Mouse (Mus musculus) midbrain, embryonic 14.5 days (tissue): ENCODE data around the gene Vmn1r198. TPM values are rescaled to one million over a fixed set of nuclear protein-coding genes. Genes with fewer than 3 reads are reported as not detected.
"Not testable (repeated sequence)": the region's sequence is repeated elsewhere in the genome, so short reads cannot be mapped to it uniquely, and the experiment has no call there.

Experiments used
- ATAC-seq: fragments of 200-750 bp; cut with Nextera tagmentation; 2 replicates; pipeline ENCODE4 v1.8.0; 2017; ENCODE audit warnings: moderate number of reproducible peaks, moderate library complexity; ENCODE audit not compliant: low FRiP score, low TSS enrichment
- DNase-seq: peaks from one replicate; pipeline ENCODE4 v3.0.0-alpha.2; 2015
- H3K27ac ChIP-seq: fragments of 300-500 bp; sonication (generic); replicated peaks from 2 replicates; pipeline ENCODE4 v1.5.1; 2014; ENCODE audit warnings: mild to moderate bottlenecking, low read depth, low read length, moderate library complexity
- H3K27me3 ChIP-seq: fragments of 300-500 bp; sonication (generic); 2 replicates; pipeline ENCODE4 v1.6.1; 2014; ENCODE audit warnings: low read length, control low read depth, mixed read lengths; ENCODE audit not compliant: control insufficient read depth, insufficient read depth
- H3K36me3 ChIP-seq: fragments of 300-500 bp; sonication (generic); 2 replicates; pipeline ENCODE4 v1.6.1; 2014; ENCODE audit warnings: low read length, control low read depth; ENCODE audit not compliant: control insufficient read depth, insufficient read depth
- H3K4me1 ChIP-seq: fragments of 300-500 bp; sonication (generic); 2 replicates; pipeline ENCODE4 v1.6.1; 2014; ENCODE audit warnings: mild to moderate bottlenecking, antibody characterized with exemption, low read length, control low read depth; ENCODE audit not compliant: control insufficient read depth, insufficient read depth
- H3K4me2 ChIP-seq: fragments of 300-500 bp; sonication (generic); 2 replicates; pipeline ENCODE4 v1.6.1; 2014; ENCODE audit warnings: mild to moderate bottlenecking, low read length, moderate library complexity
- H3K4me3 ChIP-seq: fragments of 300-500 bp; sonication (generic); replicated peaks from 2 replicates; pipeline ENCODE4 v1.5.1; 2014; ENCODE audit warnings: low read depth, low read length
- H3K9ac ChIP-seq: fragments of 300-500 bp; sonication (generic); replicated peaks from 2 replicates; pipeline ENCODE4 v1.6.1; 2014; ENCODE audit warnings: mild to moderate bottlenecking, low read length, moderate library complexity
- H3K9me3 ChIP-seq: fragments of 300-500 bp; sonication (generic); 2 replicates; pipeline ENCODE4 v1.6.1; 2016; ENCODE audit warnings: low read length, control low read depth, mixed read lengths; ENCODE audit not compliant: control insufficient read depth
- WGBS: fragments of 180-500 bp; shearing (Covaris S2); extraction: QIAGEN DNeasy Blood & Tissue Kit; methylation state at CpG from one replicate; pipeline ENCODE4 v1.1.7; 2014; 5-methylcytosine and 5-hydroxymethylcytosine counted together
- polyA plus RNA-seq: library from polyadenylated mRNA; unstranded; fragments of >200 nt; fragmentation: Nextera tagmentation; extraction: Ambion mirVana; gene quantifications from 2 replicates; pipeline ENCODE4 v1.2.1, GENCODE M21; 2014

The Vmn1r198 gene
- polyA plus RNA-seq: not detected in 2 replicates

- ATAC-seq: no peak
- no peak for DNase-seq
- no peaks in the 10 kb centered on the region for H3K9me3 ChIP-seq
- no peaks in the 10 kb centered on the region for H3K27me3 ChIP-seq
- H3K36me3 ChIP-seq: no peaks in the 10 kb centered on the region
- WGBS: 63% methylated on average over 1 of the region's 1 CpGs
- no peak within 1 kb of the TSS for H3K4me2 ChIP-seq
- no peak within 1 kb of the TSS for H3K9ac ChIP-seq
- H3K4me1 ChIP-seq: no peaks in the 10 kb centered on the region
- H3K27ac ChIP-seq: no peak within 1 kb of the TSS
- H3K4me3 ChIP-seq: no peak within 1 kb of the TSS
Measured at GRCm38 (mm10) chr13:22350064-22350463, at the start of gene Vmn1r198. Gene Vmn1r198, plus strand, starts transcription at chr13:22350364.

GRCm38 (mm10) chr13:22308075-22308474 is 42.1 kb upstream of the Vmn1r198 start:
- 97% methylated on average over 5 of the region's 5 CpGs for WGBS
- H3K36me3 ChIP-seq, H3K9me3 ChIP-seq, H3K27me3 ChIP-seq, H3K4me1 ChIP-seq, ATAC-seq, DNase-seq, H3K4me2 ChIP-seq, H3K27ac ChIP-seq, H3K9ac ChIP-seq, H3K4me3 ChIP-seq: not testable (repeated sequence)

GRCm38 (mm10) chr13:22315361-22315760 is 34.8 kb upstream of the Vmn1r198 start:
- H3K9ac ChIP-seq: no peak overlapping the region
- DNase-seq (no peak), ATAC-seq (no peak)
- H3K9me3 ChIP-seq: no peaks in the 10 kb centered on the region
- H3K4me2 ChIP-seq: no peak overlapping the region
- no peaks in the 10 kb centered on the region for H3K36me3 ChIP-seq
- no peaks in the 10 kb centered on the region for H3K27me3 ChIP-seq
- H3K27ac ChIP-seq: no peak overlapping the region
- H3K4me1 ChIP-seq: no peaks in the 10 kb centered on the region
- 78% methylated on average over 2 of the region's 2 CpGs for WGBS
- H3K4me3 ChIP-seq: no peak overlapping the region

- WGBS: 87% methylated on average over 2 of the region's 2 CpGs
- H3K9ac ChIP-seq: no peak overlapping the region
- no peaks in the 10 kb centered on the region for H3K36me3 ChIP-seq
- H3K4me3 ChIP-seq: no peak overlapping the region
- ATAC-seq: no peak
- no peaks in the 10 kb centered on the region for H3K4me1 ChIP-seq
- H3K9me3 ChIP-seq: no peaks in the 10 kb centered on the region
- DNase-seq: no peak
- no peak overlapping the region for H3K4me2 ChIP-seq
- no peaks in the 10 kb centered on the region for H3K27me3 ChIP-seq
- H3K27ac ChIP-seq: no peak overlapping the region
Measured at GRCm38 (mm10) chr13:22317366-22317765, 32.8 kb upstream of the Vmn1r198 start.

- Histone ChIP-seq H3K36me3 (no peaks in the 10 kb centered on the region), H3K9me3 (no peaks in the 10 kb centered on the region), H3K9ac (no peak overlapping the region), H3K4me2 (no peak overlapping the region), H3K27me3 (no peaks in the 10 kb centered on the region), H3K27ac (no peak overlapping the region), H3K4me1 (no peaks in the 10 kb centered on the region), H3K4me3 (no peak overlapping the region)
- DNase-seq (no peak), ATAC-seq (no peak)
Measured at GRCm38 (mm10) chr13:22320091-22320490, 30.1 kb upstream of the Vmn1r198 start.

GRCm38 (mm10) chr13:22324289-22324688 is 25.9 kb upstream of the Vmn1r198 start, which contains the start of gene Vmn1r197:
Gene Vmn1r197, plus strand, starts transcription at chr13:22324589.
- Histone ChIP-seq H3K9ac (no peak within 1 kb of the TSS), H3K4me3 (no peak within 1 kb of the TSS), H3K4me2 (no peak within 1 kb of the TSS), H3K36me3 (no peaks in the 10 kb centered on the region), H3K27me3 (no peaks in the 10 kb centered on the region), H3K4me1 (no peaks in the 10 kb centered on the region), H3K9me3 (no peaks in the 10 kb centered on the region), H3K27ac (no peak within 1 kb of the TSS)
- no peak for ATAC-seq
- no peak for DNase-seq

- Histone ChIP-seq H3K4me2 (no peak overlapping the region), H3K9ac (no peak overlapping the region), H3K9me3 (no peaks in the 10 kb centered on the region), H3K4me1 (no peaks in the 10 kb centered on the region), H3K4me3 (no peak overlapping the region), H3K27ac (no peak overlapping the region), H3K27me3 (no peaks in the 10 kb centered on the region), H3K36me3 (no peaks in the 10 kb centered on the region)
- DNase-seq (no peak), ATAC-seq (no peak)
- WGBS: 79% methylated on average over 2 of the region's 2 CpGs
Measured at GRCm38 (mm10) chr13:22333269-22333668, 16.9 kb upstream of the Vmn1r198 start.

GRCm38 (mm10) chr13:22335565-22335964 is 14.6 kb upstream of the Vmn1r198 start:
- Histone ChIP-seq H3K9me3 (no peaks in the 10 kb centered on the region), H3K9ac (no peak overlapping the region), H3K36me3 (no peaks in the 10 kb centered on the region), H3K27me3 (no peaks in the 10 kb centered on the region), H3K4me1 (no peaks in the 10 kb centered on the region), H3K27ac (no peak overlapping the region), H3K4me2 (no peak overlapping the region), H3K4me3 (no peak overlapping the region)
- 93% methylated on average over 1 of the region's 1 CpGs for WGBS
- ATAC-seq (no peak), DNase-seq (no peak)

- no peak overlapping the region for H3K9ac ChIP-seq
- no peak overlapping the region for H3K4me3 ChIP-seq
- H3K36me3 ChIP-seq: no peaks in the 10 kb centered on the region
- no peak for ATAC-seq
- H3K9me3 ChIP-seq: no peaks in the 10 kb centered on the region
- no peak for DNase-seq
- no peaks in the 10 kb centered on the region for H3K4me1 ChIP-seq
- WGBS: 92% methylated on average over 1 of the region's 1 CpGs
- H3K27me3 ChIP-seq: no peaks in the 10 kb centered on the region
- H3K4me2 ChIP-seq: no peak overlapping the region
- H3K27ac ChIP-seq: no peak overlapping the region
Measured at GRCm38 (mm10) chr13:22350813-22351212, 649 bp downstream of the Vmn1r198 start.
